Mouse (Mus musculus): ENCODE results near the gene Haus3.

DNA sequence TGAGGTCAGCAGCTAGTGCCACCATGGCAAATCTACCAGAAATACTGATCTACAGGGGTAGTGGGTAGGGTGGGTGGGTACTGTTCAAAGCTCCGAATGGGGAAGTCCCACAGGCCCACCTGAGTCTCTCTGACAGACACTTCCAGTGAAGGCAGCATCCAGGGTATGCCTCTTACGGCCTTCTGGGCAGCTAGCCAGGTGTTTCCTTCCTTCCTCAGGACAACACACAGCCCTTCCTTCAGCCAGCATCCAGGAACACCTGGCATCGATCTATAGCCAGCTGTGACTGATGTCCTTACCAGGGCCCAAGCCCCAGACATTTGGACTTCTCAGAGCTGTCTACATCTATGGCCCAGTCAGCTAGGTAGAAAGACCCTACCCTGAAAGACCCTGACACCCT lies 13.2 kb upstream of the Haus3 start:
- TF ChIP-seq POLR2A (IDR thresholded peaks at IDR 0.05; ENCODE audit: insufficient read length, low read depth) = no peak
- TF ChIP-seq E2F4 (IDR thresholded peaks at IDR 0.05; ENCODE audit: insufficient read depth) = no peak
- TF ChIP-seq USF1 (IDR thresholded peaks at IDR 0.05; ENCODE audit: low read depth) = no peak
- no peak for TF ChIP-seq TCF12 (IDR thresholded peaks at IDR 0.05; ENCODE audit: insufficient read depth, poor library complexity, severe bottlenecking)
- no peak for TF ChIP-seq TCF3 (IDR thresholded peaks at IDR 0.05; ENCODE audit: insufficient read length, low read depth)
- no peak for TF ChIP-seq MAX (IDR thresholded peaks at IDR 0.05; ENCODE audit: low read depth)
